In genomic region chr16:90086111-90086510, GRCm38 (mm10) we compare ENCODE assay signal across 17 mouse cellular contexts. TPM values are rescaled to one million over a fixed set of nuclear protein-coding genes. Genes with fewer than 3 reads are reported as not detected.
A peak's percentile ranks its signal among the peaks of the same experiment; 100 is the strongest.
DNase-seq lines count a peak whose midpoint lies in the region; ATAC-seq and TF ChIP-seq lines count a peak whose summit lies in the region.
"Had no signal": no experiment of that assay in that cellular context is flagged by ENCODE, and none has a peak within 500 bp of the region (broad histone marks: within the 10 kb centered on the region; RNA-seq: fewer than 3 reads in every experiment).

No protein-coding gene starts in this region.

- H3K4me3 ChIP-seq in embryonic facial prominence, embryonic 13.5 days, result no peak overlapping the region
- no peak overlapping the region for H3K4me3 ChIP-seq in embryonic facial prominence, embryonic 10.5 days
- no peak overlapping the region for H3K4me3 ChIP-seq in intestine, postnatal 0 days (ENCODE audit: low read depth, low read length)
- no peak overlapping the region for H3K4me3 ChIP-seq in intestine, embryonic 16.5 days (ENCODE audit: low read length)
- H3K4me3 ChIP-seq: forebrain, embryonic 10.5 days; heart, adult 2 months; limb, embryonic 15.5 days; lung, embryonic 15.5 days had no signal

- DNase-seq in embryonic facial prominence, embryonic 10.5 days (ENCODE audit: low spot score), result no peak
- DNase-seq in layer of hippocampus, adult 9-11 months, result peak; percentile 87
- DNase-seq in right cerebral cortex, adult 2 months (ENCODE audit: low spot score in 2 of 2), result peak; percentile 75 to 76
- no peak for DNase-seq in adrenal gland, adult (ENCODE audit: inconsistent age in 2 of 2, low spot score in 1 of 2)
- DNase-seq: adrenal gland, postnatal 36 days; B cell, adult 2 months; heart, adult 2 months; heart, postnatal 10 days; kidney, postnatal 10 days had no signal

- peaks cover 8% of the 10 kb centered on the region; the same call in 1 of the 2 replicates for H3K36me3 ChIP-seq in embryonic facial prominence, embryonic 13.5 days
- peaks cover 19% of the 10 kb centered on the region for H3K36me3 ChIP-seq in embryonic facial prominence, embryonic 10.5 days (replicated peaks)
- H3K36me3 ChIP-seq in intestine, postnatal 0 days (ENCODE audit: control insufficient read depth, insufficient read depth), result no peaks in the 10 kb centered on the region
- no peaks in the 10 kb centered on the region for H3K36me3 ChIP-seq in intestine, embryonic 16.5 days (ENCODE audit: control insufficient read depth, insufficient read depth, low read length)
- H3K36me3 ChIP-seq: limb, embryonic 15.5 days; lung, embryonic 15.5 days had no signal

- no peak for TF ChIP-seq CTCF in intestine, postnatal 0 days (IDR thresholded peaks at IDR 0.05; ENCODE audit: low read depth)

- no peak overlapping the region for H3K9ac ChIP-seq in embryonic facial prominence, embryonic 13.5 days
- H3K9ac ChIP-seq in intestine, postnatal 0 days (ENCODE audit: low read depth, low read length), result no peak overlapping the region
- H3K9ac ChIP-seq in intestine, embryonic 16.5 days (ENCODE audit: low read depth, low read length), result no peak overlapping the region
- H3K9ac ChIP-seq: limb, embryonic 15.5 days; lung, embryonic 15.5 days had no signal

- H3K4me2 ChIP-seq in embryonic facial prominence, embryonic 13.5 days, result no peak overlapping the region
- no peak overlapping the region for H3K4me2 ChIP-seq in intestine, postnatal 0 days (replicated peaks; ENCODE audit: low read depth)
- no peak overlapping the region for H3K4me2 ChIP-seq in intestine, embryonic 16.5 days (ENCODE audit: low read depth, low read length)
- H3K4me2 ChIP-seq: limb, embryonic 15.5 days; lung, embryonic 15.5 days had no signal

- 74% methylated on average over 6 of the region's 6 CpGs for WGBS in embryonic facial prominence, embryonic 13.5 days
- WGBS in embryonic facial prominence, embryonic 10.5 days, result 90% methylated on average over 6 of the region's 6 CpGs
- 72% methylated on average over 6 of the region's 6 CpGs for WGBS in intestine, postnatal 0 days
- WGBS in intestine, embryonic 16.5 days, result 65% methylated on average over 6 of the region's 6 CpGs

- peaks cover 37% of the 10 kb centered on the region for H3K4me1 ChIP-seq in embryonic facial prominence, embryonic 13.5 days
- H3K4me1 ChIP-seq in embryonic facial prominence, embryonic 10.5 days, result peaks cover 24% of the 10 kb centered on the region; the same call in 1 of the 2 replicates
- H3K4me1 ChIP-seq in intestine, postnatal 0 days (replicated peaks; ENCODE audit: control insufficient read depth, insufficient read depth, low read length), result no peaks in the 10 kb centered on the region
- H3K4me1 ChIP-seq in intestine, embryonic 16.5 days (ENCODE audit: control insufficient read depth, insufficient read depth, low read length), result peaks cover 4% of the 10 kb centered on the region

- H3K9me3 ChIP-seq in embryonic facial prominence, embryonic 13.5 days, result no peaks in the 10 kb centered on the region
- H3K9me3 ChIP-seq in embryonic facial prominence, embryonic 10.5 days, result no peaks in the 10 kb centered on the region
- no peaks in the 10 kb centered on the region for H3K9me3 ChIP-seq in intestine, postnatal 0 days (ENCODE audit: control insufficient read depth)
- H3K9me3 ChIP-seq in intestine, embryonic 16.5 days (ENCODE audit: control insufficient read depth, low read length), result no peaks in the 10 kb centered on the region
- H3K9me3 ChIP-seq: forebrain, embryonic 10.5 days; limb, embryonic 15.5 days; lung, embryonic 15.5 days had no signal

- ATAC-seq in embryonic facial prominence, embryonic 13.5 days (ENCODE audit: insufficient number of reproducible peaks, insufficient read depth, low FRiP score, low TSS enrichment, low read depth), result no peak
- ATAC-seq in frontal cortex, adult (ENCODE audit: low TSS enrichment), result peak; percentile 97
- no peak for ATAC-seq in intestine, postnatal 0 days
- no peak for ATAC-seq in intestine, embryonic 16.5 days
- ATAC-seq: hindbrain, postnatal 0 days had no signal

- peak overlapping the region; percentile 5; the same call in 1 of the 2 replicates for H3K27ac ChIP-seq in embryonic facial prominence, embryonic 13.5 days
- no peak overlapping the region for H3K27ac ChIP-seq in embryonic facial prominence, embryonic 10.5 days (replicated peaks)
- H3K27ac ChIP-seq in intestine, postnatal 0 days (ENCODE audit: low read depth, low read length), result no peak overlapping the region
- no peak overlapping the region for H3K27ac ChIP-seq in intestine, embryonic 16.5 days (ENCODE audit: low read length)
- H3K27ac ChIP-seq: forebrain, embryonic 10.5 days; heart, adult 2 months; hindbrain, postnatal 0 days; limb, embryonic 15.5 days; lung, embryonic 15.5 days had no signal

- H3K27me3 ChIP-seq in embryonic facial prominence, embryonic 13.5 days, result no peaks in the 10 kb centered on the region
- no peaks in the 10 kb centered on the region for H3K27me3 ChIP-seq in embryonic facial prominence, embryonic 10.5 days (replicated peaks; ENCODE audit: low read depth, poor library complexity, severe bottlenecking)
- H3K27me3 ChIP-seq in intestine, postnatal 0 days (replicated peaks; ENCODE audit: control insufficient read depth, insufficient read depth, low read length), result no peaks in the 10 kb centered on the region
- H3K27me3 ChIP-seq in intestine, embryonic 16.5 days (replicated peaks; ENCODE audit: control insufficient read depth, insufficient read depth, low read length), result no peaks in the 10 kb centered on the region
- H3K27me3 ChIP-seq: limb, embryonic 15.5 days; lung, embryonic 15.5 days had no signal

RNA-seq across cellular contexts. Expression of gene Tiam1, which starts 57.5 kb away (rescaled TPM):
- polyA plus RNA-seq in embryonic facial prominence, embryonic 13.5 days (2015; fragmentation: Nextera tagmentation; extraction: Ambion mirVana), result 44.6 and 45.9 TPM in 2 replicates
- polyA plus RNA-seq in embryonic facial prominence, embryonic 10.5 days (2016; fragmentation: Nextera tagmentation; extraction: Ambion mirVana), result 25.3 and 25.9 TPM in 2 replicates
- polyA plus RNA-seq in intestine, postnatal 0 days (2015; fragmentation: Nextera tagmentation; extraction: Ambion mirVana), result 3.0 and 3.3 TPM in 2 replicates
- 7.4 and 8.1 TPM in 2 replicates for polyA plus RNA-seq in intestine, embryonic 16.5 days (2015; fragmentation: Nextera tagmentation; extraction: Ambion mirVana)

Comparison
In these comparisons a context has a peak if more than half of its experiments do, and no peak if none do; other contexts are left out.
1. DNase-seq: peak in layer of hippocampus, adult 9-11 months (single experiment) and right cerebral cortex, adult 2 months (2 of 2); none in embryonic facial prominence, embryonic 10.5 days (single experiment) and adrenal gland, adult (0 of 2).